Mouse (Mus musculus): Measurements from ENCODE around the gene Hip1.

Hip1 gene

GRCm38 (mm10) chr5:135544865-135545797 is at the start of gene Hip1:
Hip1 (minus strand) TSS chr5:135545120.
- peak; percentile 98 for DNase-seq

- DNase-seq: no peak
These were observed 45.3 kb upstream of the Hip1 start for GRCm38 (mm10) chr5:135589996-135590784.

DNA sequence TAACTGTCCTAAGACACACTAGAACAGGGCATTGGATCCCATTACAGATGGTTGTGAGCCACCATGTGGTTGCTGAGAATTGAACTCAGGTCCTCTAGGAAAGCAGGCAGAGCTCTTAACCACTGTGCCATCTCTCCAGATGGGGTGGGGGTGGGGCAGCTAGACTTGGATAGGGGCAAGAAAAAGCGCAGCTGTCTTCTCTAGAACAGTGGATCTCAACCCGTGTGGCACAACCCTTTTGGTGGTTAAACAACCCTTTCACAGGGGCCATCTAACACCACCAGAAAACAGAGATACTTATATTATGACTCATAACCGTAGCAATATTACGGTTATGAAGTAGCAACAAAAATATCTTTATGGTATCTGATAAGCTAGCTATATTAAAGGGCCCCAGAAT is 42.8 kb upstream of the Hip1 start:
- no peak for DNase-seq

DNA sequence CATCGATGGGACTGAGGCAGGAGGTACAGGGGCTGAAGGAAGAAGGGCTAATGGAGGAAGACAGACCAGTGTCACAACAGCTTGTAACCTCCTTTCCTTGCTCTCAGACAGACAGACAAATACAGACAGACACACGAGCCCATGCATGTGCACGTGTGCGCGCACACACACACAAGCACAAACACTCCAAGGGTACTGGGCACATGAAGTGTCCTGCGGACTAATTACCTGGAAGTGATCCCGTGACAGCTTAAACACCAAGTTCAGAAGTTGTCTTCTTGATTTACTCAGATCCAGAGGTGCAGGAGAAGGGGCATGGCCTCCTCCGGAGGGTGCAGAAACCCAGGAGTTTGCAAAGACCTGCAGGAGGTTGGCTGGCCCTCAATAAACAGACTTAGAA is 40.8 kb upstream of the Hip1 start:
- no peak for DNase-seq

DNA sequence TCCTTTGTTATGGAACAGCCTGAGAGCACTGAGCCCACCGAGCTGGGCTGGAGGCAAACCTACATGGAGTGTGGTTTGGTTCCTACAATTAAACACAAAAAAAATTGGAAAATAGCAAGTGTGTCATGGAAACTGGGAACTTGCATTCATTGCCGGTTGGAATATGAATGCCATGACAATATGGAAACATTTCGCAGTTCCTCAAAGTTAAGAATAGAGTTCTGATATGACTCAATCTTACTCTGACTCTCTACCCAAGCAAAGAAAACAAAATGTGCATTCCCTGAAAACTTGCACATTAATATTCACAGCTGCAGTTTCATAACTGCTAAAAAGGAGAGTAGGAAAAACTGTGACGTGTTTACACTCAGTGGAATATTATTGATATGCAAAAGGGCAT is 37.4 kb upstream of the Hip1 start:
- no peak for DNase-seq

- DNase-seq: no peak
These were observed 34.4 kb upstream of the Hip1 start for GRCm38 (mm10) chr5:135579331-135579751.

GRCm38 (mm10) chr5:135576055-135576454 is 31.1 kb upstream of the Hip1 start:
- no peak for DNase-seq

DNA sequence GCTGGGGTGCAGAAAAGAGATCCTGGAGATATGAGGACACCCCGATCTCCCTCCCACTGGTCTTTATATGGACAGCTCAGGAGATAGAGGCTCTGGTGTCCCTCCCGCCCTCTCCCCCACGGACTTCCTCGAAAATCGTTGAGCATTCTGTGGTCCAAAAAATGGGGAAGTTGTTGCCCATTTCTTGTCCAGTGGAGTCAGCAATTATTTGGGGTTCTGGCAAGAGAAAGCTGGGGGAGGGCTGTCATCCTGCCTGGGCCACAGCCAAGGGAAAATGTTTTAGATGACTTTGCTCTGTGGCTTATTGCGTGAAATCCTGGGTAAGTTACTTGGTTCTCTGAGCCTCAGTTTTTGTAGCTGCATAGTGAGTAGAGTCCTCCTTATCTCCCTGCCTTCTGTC is 28.1 kb upstream of the Hip1 start, which contains the start of gene Ccl24:
Gene Ccl24 (minus strand): TSS at position 44 of the 400 bp plus-strand sequence.
- DNase-seq: no peak

- no peak for DNase-seq
These were observed 23.8 kb upstream of the Hip1 start for GRCm38 (mm10) chr5:135568698-135569097.

GRCm38 (mm10) chr5:135567556-135568265 is 22.8 kb upstream of the Hip1 start:
- no peak for DNase-seq

- DNase-seq: no peak
These were observed 18.5 kb upstream of the Hip1 start, which contains the start of gene Ccl26 for GRCm38 (mm10) chr5:135563469-135563868. Ccl26 (minus strand) TSS chr5:135563569.

DNA sequence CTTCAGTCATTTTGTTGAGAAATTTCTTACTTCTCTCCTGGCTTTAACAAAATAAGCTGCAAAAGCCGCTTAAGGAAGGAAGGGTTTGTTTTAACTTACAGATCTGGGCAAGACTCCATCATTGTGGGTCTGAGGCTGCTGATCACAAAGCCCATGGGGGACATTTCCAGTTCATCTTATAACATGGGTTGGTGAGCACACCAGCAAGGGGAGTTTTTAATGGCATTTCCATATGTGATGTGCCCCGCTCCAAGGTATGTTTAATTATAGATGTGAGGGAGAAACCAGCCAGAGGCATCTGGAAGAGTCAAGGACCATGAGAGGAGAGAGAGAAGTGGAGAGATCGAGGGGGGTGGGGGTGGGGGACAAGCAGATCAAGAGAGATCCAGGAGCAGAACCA is 12.8 kb upstream of the Hip1 start:
- no peak for DNase-seq

DNA sequence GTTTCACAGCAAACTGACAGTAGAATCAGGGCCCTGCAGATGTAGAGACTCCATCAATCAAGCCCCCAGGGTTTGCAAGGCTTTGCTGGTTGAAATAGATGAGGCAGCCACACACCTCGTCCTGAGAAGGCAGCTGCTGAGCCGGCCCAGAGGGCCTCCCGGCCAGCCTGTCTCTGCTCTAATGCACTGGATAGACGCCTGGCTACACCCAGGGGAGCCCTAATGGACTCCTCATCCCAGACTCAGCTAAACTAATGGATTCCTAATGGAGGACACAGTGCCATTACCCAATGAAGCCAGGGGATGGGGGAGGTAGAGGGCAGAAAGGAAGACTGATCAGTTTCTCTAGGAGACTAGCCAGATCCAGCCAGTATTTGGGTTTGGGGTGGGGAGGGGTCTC is 12.1 kb upstream of the Hip1 start:
- DNase-seq: no peak

- DNase-seq: no peak
These were observed 11.3 kb upstream of the Hip1 start for GRCm38 (mm10) chr5:135556259-135556658.

GRCm38 (mm10) chr5:135551591-135551990 is 6.7 kb upstream of the Hip1 start:
- no peak for DNase-seq

GRCm38 (mm10) chr5:135550910-135551309 is 6.0 kb upstream of the Hip1 start:
- DNase-seq: no peak

- DNase-seq: no peak
These were observed 3.1 kb upstream of the Hip1 start for GRCm38 (mm10) chr5:135547990-135548389.

- peak; percentile 51 for DNase-seq
These were observed 825 bp downstream of the Hip1 start for GRCm38 (mm10) chr5:135544032-135544558.

DNA sequence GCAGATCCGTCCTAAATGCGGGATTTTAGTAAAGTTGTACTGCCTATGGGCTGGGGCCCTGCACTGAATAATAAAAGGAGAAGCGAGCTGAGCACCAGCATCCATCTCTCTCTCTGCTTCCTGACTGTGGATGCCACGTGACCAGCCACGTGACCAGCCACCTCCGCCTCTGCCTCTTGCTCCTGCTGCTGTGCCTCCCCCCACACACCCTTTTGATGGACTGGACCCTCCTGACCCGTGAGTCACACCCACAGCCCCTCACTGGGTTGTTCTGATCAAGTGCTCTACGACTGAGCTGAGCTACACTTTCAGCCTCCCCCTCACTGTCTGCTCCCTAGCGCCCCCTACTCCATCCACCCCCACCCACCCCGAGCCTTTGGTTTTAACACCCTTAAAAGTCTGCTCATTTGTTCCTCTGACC is 7.1 kb downstream of the Hip1 start:
- DNase-seq: no peak

- no peak for DNase-seq
These were observed 7.6 kb downstream of the Hip1 start for GRCm38 (mm10) chr5:135537326-135537725.

DNA sequence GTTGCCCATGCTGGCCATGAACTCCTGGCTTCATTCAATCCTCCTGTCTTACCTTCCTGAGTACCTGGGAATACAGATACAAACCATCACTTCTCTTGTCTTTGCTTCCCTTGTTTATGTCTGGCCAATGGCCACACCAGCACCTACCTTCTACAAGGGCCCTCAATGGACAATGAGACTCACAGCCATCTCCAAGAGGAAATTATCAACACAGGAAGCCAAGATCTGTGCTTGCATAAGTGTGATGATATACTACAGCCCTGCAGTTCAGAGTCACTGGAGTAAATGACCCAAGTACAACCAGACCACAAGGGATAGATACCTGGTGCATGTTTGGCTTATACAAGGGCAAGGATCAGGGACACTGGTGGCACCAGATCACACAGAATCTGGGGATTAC is 9.1 kb downstream of the Hip1 start:
- DNase-seq: no peak

DNA sequence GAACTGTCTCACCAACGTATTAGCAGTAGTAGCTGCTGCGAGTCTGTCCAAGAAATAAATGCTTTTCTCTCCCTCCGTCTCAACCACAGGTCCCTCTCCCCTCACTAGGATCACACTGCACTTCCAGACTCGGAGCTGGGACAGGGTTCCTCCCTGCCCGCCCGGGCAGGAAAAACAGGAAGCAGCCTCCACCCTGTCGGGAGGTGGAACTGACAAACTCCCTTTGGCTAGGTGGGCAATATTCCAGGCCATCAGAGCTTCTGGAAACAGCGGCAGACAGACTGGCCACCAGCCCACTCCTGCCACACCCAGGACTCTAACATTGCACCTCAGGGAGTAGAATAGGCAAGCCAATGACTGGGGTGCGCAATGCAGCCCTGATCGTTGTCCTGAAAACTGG is 11.5 kb downstream of the Hip1 start:
- DNase-seq: peak; percentile 86
